Mouse (Mus musculus): Measurements from ENCODE around the gene Gm10778. TPM values are rescaled to one million over a fixed set of nuclear protein-coding genes. Genes with fewer than 3 reads are reported as not detected.

The Gm10778 gene
- polyA plus RNA-seq, 1 experiment: 3.8 TPM

DNA sequence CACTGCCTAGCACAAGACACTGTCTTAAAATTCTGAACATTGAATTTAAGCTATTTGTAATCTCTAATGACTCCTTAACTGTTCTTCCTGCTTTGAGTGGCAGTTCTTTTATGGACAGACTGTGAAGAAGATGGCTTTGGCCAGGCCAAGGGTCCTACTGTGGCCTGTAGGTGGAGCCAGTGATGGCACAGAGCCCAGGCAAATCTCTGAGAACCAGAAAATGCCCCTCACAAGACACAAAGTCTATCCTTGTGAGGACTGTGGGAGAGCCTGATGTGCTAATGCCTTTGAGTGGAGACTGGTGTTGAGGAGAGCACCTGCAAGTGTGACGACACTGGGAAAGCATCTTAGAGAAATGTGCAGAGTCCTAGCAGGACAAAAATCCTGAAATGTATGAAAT, 40.6 kb upstream of the Gm10778 start:
- TF ChIP-seq POLR2A (IDR thresholded peaks at IDR 0.05; ENCODE audit: borderline replicate concordance, extremely low read depth, insufficient read depth, insufficient read length, poor library complexity, severe bottlenecking) (no peak), CTCF (IDR thresholded peaks at IDR 0.05; ENCODE audit: borderline replicate concordance, extremely low read depth, insufficient read depth, insufficient read length) (no peak)

DNA sequence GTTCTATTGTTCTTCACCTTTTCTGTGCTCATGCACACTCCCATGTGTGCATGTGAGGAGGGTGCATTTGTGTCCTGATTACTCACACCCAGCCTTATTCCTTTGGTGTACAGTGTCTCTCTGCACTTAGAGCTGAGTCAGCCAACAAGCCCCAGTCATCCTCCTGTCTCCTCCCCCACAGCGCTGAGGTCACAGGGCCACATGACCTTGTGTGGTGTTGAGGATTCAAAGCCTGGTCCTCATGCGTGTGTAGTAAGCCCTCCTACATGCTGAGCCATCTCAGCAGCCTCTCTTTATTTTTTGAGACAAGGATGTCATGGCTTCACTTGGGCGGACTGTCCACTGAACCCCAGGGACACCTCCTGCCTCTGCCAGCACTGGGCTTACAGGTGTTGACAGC, 36.1 kb upstream of the Gm10778 start:
- no peak for DNase-seq (ENCODE audit: low read depth)
- TF ChIP-seq POLR2A (IDR thresholded peaks at IDR 0.05; ENCODE audit: borderline replicate concordance, extremely low read depth, insufficient read depth, insufficient read length, poor library complexity, severe bottlenecking) (no peak), CTCF (IDR thresholded peaks at IDR 0.05; ENCODE audit: borderline replicate concordance, extremely low read depth, insufficient read depth, insufficient read length) (no peak)

More for the DNA sequence above, 40.6 kb upstream of the Gm10778 start:
- DNase-seq (ENCODE audit: low read depth): no peak

DNA sequence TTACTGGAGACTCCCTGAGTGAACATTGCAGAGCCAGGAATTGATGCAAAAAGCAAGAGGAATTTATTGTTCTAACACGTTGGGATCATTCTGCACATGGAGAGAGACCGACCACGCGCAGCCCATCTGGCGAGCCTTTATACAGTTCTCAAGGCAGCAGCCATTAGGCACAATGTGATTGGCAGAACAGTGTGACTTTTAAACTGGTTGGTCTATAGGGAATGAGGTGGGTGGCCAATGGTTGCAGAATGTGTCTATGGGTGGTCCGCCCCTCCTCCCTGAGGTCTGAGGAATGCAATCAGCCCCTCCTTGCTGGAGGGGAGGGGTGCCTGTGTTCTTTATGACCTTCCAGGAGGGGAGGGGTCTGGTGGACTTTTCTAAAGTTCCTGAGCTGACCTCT, 33.4 kb upstream of the Gm10778 start:
- no peak for DNase-seq (ENCODE audit: low read depth)
- no peak for TF ChIP-seq POLR2A (IDR thresholded peaks at IDR 0.05; ENCODE audit: borderline replicate concordance, extremely low read depth, insufficient read depth, insufficient read length, poor library complexity, severe bottlenecking)
- TF ChIP-seq CTCF (IDR thresholded peaks at IDR 0.05; ENCODE audit: borderline replicate concordance, extremely low read depth, insufficient read depth, insufficient read length): no peak

DNA sequence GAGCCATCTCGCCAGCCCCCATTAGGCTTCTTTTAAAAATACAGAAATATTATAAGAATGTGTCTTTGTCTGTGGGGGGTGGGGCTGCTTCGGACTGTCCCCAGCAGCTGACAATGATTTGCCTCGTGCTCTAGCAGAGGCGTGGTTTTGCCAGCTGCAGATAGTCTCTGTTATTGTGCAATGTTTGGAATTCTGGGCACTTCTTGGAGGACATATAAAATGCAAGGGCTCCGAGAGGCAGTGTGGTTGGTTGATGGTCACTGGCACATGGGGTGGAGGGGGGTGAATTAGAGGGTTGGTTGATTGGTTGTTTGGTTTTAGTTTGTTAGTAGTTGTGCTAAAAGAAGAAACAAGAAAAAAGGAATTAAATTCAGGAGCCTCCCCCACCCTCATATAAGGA, 28.9 kb upstream of the Gm10778 start:
- DNase-seq (ENCODE audit: low read depth): no peak
- TF ChIP-seq POLR2A (IDR thresholded peaks at IDR 0.05; ENCODE audit: borderline replicate concordance, extremely low read depth, insufficient read depth, insufficient read length, poor library complexity, severe bottlenecking): no peak
- TF ChIP-seq CTCF (IDR thresholded peaks at IDR 0.05; ENCODE audit: borderline replicate concordance, extremely low read depth, insufficient read depth, insufficient read length): no peak

DNA sequence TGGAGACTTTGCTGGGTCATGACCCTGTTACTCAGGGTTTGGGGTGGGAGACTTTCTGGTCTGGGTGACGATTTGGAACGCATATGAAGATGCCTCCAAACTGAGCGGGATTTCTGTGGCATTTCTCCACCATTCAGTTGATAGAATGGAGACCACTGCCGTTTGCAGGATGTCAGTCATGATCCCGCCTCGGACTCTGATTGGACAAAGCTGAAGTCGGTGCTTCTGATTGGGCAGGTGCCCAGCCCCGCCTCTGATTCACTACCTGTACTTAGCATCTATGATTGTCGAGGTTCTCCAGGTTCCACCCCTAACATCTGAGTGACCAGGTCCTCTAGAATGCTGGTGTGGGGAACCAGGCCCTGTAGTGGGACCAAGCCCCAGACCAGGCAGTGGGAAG, 28.1 kb upstream of the Gm10778 start:
- DNase-seq (ENCODE audit: low read depth): no peak
- no peak for TF ChIP-seq CTCF (IDR thresholded peaks at IDR 0.05; ENCODE audit: borderline replicate concordance, extremely low read depth, insufficient read depth, insufficient read length)
- TF ChIP-seq POLR2A (IDR thresholded peaks at IDR 0.05; ENCODE audit: borderline replicate concordance, extremely low read depth, insufficient read depth, insufficient read length, poor library complexity, severe bottlenecking): no peak

DNA sequence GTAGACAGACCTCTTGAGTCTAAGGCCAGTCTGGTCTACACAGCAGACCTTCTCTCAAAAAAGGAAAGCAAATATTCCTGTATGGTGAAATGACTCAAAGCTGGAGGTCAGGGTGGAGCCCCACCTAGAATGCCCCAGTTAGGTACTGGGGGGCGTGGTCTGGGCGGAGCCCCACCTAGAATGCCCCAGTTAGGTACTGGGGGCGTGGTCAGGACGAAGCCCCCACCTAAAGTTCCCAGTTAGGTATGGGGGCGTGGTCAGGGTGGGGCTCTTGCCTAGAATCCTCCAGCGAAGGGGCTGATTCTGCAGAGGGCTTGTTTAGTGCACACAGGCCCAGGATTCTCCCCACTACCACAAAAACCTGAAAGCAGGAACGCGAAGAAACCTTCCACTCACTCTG, 25.4 kb upstream of the Gm10778 start:
- no peak for DNase-seq (ENCODE audit: low read depth)
- TF ChIP-seq POLR2A (IDR thresholded peaks at IDR 0.05; ENCODE audit: borderline replicate concordance, extremely low read depth, insufficient read depth, insufficient read length, poor library complexity, severe bottlenecking): no peak
- TF ChIP-seq CTCF (IDR thresholded peaks at IDR 0.05; ENCODE audit: borderline replicate concordance, extremely low read depth, insufficient read depth, insufficient read length): no peak

DNA sequence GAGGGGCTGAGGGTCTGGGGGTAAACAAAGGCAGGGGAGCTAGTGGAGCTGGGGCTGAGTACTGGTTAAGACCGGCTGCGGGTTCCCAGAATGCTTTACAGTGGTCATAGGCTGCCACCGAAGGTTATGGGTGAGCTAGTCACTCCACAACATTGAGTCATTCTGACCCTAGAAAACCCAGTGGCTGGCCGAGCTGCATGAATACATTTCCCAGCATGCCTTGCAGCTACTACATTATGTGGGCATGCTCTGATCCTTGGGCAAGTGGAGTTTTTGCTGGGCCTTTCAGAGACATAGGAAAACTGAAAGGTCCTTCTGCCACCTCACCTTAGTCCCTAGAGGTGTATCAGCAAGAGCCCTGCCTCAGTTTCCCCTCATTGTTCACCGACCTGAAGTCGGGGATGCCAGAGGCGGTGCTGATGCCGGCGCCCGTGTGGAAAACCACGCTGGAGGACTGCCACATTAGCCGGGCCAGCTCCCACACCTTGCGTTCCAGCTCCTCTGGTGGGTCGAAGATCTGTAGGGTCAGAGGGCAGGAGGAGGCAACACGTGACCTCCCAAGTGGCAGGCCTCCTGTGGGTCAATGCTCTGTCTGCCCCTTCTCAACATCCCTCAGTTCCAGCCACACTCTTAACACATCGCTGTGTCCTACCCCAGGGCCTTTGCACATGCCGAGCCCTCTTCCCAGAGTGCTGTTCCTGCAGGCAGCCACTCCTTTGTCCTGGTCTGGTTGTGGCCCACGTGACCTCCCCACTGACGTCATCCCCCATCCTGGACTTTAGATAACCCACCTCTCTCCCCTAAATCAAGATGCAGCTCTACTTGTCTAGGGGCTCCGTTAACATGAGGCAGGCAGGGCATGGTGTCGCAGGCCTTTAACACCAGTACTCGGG, 22.5 kb upstream of the Gm10778 start:
- TF ChIP-seq POLR2A (IDR thresholded peaks at IDR 0.05; ENCODE audit: borderline replicate concordance, extremely low read depth, insufficient read depth, insufficient read length, poor library complexity, severe bottlenecking): no peak
- no peak for TF ChIP-seq CTCF (IDR thresholded peaks at IDR 0.05; ENCODE audit: borderline replicate concordance, extremely low read depth, insufficient read depth, insufficient read length)
- no peak for DNase-seq (ENCODE audit: low read depth)

DNA sequence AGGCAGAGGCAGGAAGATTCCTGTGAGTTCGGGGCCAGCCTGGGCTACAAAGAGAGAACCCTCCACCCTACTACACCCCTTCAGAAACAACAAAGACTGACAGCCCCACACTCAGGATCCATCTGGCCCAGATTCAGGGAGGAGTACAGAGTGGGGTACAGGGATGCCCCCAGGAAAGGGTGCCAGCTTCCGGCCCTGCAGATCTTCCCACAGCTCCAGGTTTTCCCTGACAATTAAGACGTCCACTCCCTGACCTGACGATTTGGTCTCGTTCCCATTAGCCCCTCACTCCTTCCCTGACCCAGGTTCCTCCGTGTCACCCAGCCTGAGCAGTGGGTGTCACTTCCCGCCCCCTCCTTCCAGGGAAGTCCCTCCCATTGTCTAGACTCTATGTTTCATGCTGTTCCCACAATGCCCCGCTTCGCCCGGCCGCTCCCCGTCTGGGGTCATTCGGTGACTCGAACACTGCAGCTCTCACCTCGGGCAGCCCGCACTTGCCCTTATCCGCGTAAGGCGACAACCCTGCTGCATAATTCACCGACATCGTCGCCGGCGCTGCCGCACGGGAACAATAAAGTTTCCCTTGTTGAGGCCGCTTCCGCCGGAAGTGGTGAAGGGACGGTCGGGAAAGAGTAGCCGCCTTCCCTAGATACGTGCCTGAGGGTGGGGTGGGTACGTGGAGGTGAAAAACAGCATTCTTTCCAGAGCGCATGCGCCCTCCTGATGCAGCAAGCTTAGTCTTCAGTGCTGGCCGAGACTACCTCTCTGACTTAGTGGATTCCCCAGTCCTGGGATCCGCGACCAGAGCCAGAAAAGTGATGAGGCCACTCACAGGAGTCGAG, 21.6 kb upstream of the Gm10778 start, which contains the start of gene Sirt6:
Gene Sirt6, minus strand, starts transcription at position 804 of the 842 bp plus-strand sequence.
- TF ChIP-seq CTCF (IDR thresholded peaks at IDR 0.05; ENCODE audit: borderline replicate concordance, extremely low read depth, insufficient read depth, insufficient read length) (no peak), POLR2A (IDR thresholded peaks at IDR 0.05; ENCODE audit: borderline replicate concordance, extremely low read depth, insufficient read depth, insufficient read length, poor library complexity, severe bottlenecking) (peak; percentile 34; the same call in 1 of the 2 replicates)
- DNase-seq (ENCODE audit: low read depth): peak; percentile 99

DNA sequence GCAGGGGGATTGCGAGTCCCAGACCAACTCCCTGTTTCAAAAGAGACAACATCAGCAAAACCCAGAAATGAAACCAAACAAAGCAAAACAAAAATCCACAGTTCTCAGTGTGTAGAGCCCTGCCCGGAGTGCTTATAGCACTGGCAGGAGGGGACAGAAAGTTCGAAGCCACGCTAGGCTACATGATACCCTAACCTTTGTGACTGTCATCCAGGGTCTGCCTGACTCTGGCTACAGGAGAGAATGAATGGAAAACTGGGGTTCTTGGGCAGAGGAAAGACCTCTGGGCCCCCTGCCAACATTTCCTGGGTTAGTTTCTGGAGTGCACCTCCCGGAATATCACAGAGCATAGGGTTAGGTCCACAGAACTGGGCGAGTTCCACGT, 21.0 kb upstream of the Gm10778 start:
- no peak for TF ChIP-seq CTCF (IDR thresholded peaks at IDR 0.05; ENCODE audit: borderline replicate concordance, extremely low read depth, insufficient read depth, insufficient read length)
- no peak for TF ChIP-seq POLR2A (IDR thresholded peaks at IDR 0.05; ENCODE audit: borderline replicate concordance, extremely low read depth, insufficient read depth, insufficient read length, poor library complexity, severe bottlenecking)
- DNase-seq (ENCODE audit: low read depth): no peak

DNA sequence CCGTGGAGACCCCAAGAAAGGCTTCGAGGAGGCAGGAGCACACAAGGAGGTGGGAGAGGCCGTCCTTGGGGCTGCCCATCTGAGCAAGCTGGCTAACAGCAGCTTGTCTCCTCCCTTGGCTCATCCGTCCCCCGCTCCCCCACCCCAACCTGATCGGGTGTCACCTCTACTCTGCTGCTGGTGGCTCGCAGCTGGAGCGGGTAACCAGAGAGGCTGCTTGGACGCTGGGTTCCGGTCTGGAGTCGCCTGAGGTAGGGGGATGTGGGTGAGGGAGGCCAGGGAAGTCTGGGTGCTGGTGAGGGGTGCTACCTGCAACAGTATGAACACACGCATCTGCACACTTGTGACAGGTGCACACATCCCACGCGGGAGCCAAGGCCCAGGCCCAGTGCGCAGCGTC, 20.5 kb upstream of the Gm10778 start, which contains the start of gene Ankrd24:
Gene Ankrd24, plus strand, starts transcription at position 151 of the 400 bp plus-strand sequence.
- no peak for DNase-seq (ENCODE audit: low read depth)
- no peak for TF ChIP-seq POLR2A (IDR thresholded peaks at IDR 0.05; ENCODE audit: borderline replicate concordance, extremely low read depth, insufficient read depth, insufficient read length, poor library complexity, severe bottlenecking)
- TF ChIP-seq CTCF (IDR thresholded peaks at IDR 0.05; ENCODE audit: borderline replicate concordance, extremely low read depth, insufficient read depth, insufficient read length): no peak

All from brain, embryonic 14.5 days (tissue).